Mouse (Mus musculus) neural tube, embryonic 15.5 days (tissue): Measurements from ENCODE around the gene Fzd4. TPM values are rescaled to one million over a fixed set of nuclear protein-coding genes. Genes with fewer than 3 reads are reported as not detected.

Experiments
- ATAC-seq: fragments of 200-750 bp; cut with Nextera tagmentation; 2 replicates; pipeline ENCODE4 v1.8.0; 2017; ENCODE audit warnings: mild to moderate bottlenecking, moderate TSS enrichment, moderate library complexity; ENCODE audit not compliant: low FRiP score
- H3K27ac ChIP-seq: fragments of 300-500 bp; sonication (generic); replicated peaks from 2 replicates; pipeline ENCODE4 v1.5.1; 2015; ENCODE audit warnings: mild to moderate bottlenecking, inconsistent platforms
- H3K27me3 ChIP-seq: fragments of 300-500 bp; sonication (generic); replicated peaks from 2 replicates; pipeline ENCODE4 v1.6.1; 2015; ENCODE audit warnings: inconsistent platforms
- H3K36me3 ChIP-seq: fragments of 300-500 bp; sonication (generic); 2 replicates; pipeline ENCODE4 v1.6.1; 2015; ENCODE audit warnings: inconsistent platforms
- H3K4me1 ChIP-seq: fragments of 300-500 bp; sonication (generic); 2 replicates; pipeline ENCODE4 v1.6.1; 2015; ENCODE audit warnings: inconsistent platforms
- H3K4me2 ChIP-seq: fragments of 300-500 bp; sonication (generic); 2 replicates; pipeline ENCODE4 v1.6.1; 2015; ENCODE audit warnings: inconsistent platforms, mild to moderate bottlenecking, moderate library complexity
- H3K4me3 ChIP-seq: fragments of 300-500 bp; sonication (generic); replicated peaks from 2 replicates; pipeline ENCODE4 v1.5.1; 2015; ENCODE audit warnings: mild to moderate bottlenecking, inconsistent platforms
- H3K9ac ChIP-seq: fragments of 300-500 bp; sonication (generic); replicated peaks from 2 replicates; pipeline ENCODE4 v1.6.1; 2015; ENCODE audit warnings: mild to moderate bottlenecking, inconsistent platforms
- H3K9me3 ChIP-seq: fragments of 300-500 bp; sonication (generic); replicated peaks from 2 replicates; pipeline ENCODE4 v1.6.1; 2016; ENCODE audit warnings: inconsistent platforms
- WGBS: fragments of 180-500 bp; shearing (Covaris S2); methylation state at CpG from one replicate; pipeline ENCODE4 v1.1.7; 2015; ENCODE audit warnings: mixed read lengths; 5-methylcytosine and 5-hydroxymethylcytosine counted together
- polyA plus RNA-seq: library from polyadenylated mRNA; unstranded; fragments of >200 nt; fragmentation: Nextera tagmentation; extraction: Ambion mirVana; gene quantifications from 2 replicates; pipeline ENCODE4 v1.2.1, GENCODE M21; 2015

Gene Fzd4
- polyA plus RNA-seq, 1 experiment from 2014 or later = 2.5 TPM

- no peak for ATAC-seq
- H3K4me3 ChIP-seq = no peak overlapping the region
Measured at GRCm38 (mm10) chr7:89418917-89419679, 14.9 kb downstream of the Fzd4 start.

GRCm38 (mm10) chr7:89421294-89421693 lies 17.1 kb downstream of the Fzd4 start:
- Histone ChIP-seq H3K9me3 (no peaks in the 10 kb centered on the region), H3K4me3 (no peak overlapping the region), H3K4me1 (0 out of 2 replicates have a peak, but pooled peaks cover 2% of the 10 kb centered on the region), H3K9ac (no peak overlapping the region), H3K27me3 (no peaks in the 10 kb centered on the region), H3K27ac (no peak overlapping the region), H3K4me2 (no peak overlapping the region), H3K36me3 (no peaks in the 10 kb centered on the region)
- ATAC-seq = no peak
- WGBS = 94% methylated on average over 5 of the region's 5 CpGs

More at GRCm38 (mm10) chr7:89418917-89419679, 14.9 kb downstream of the Fzd4 start:
- H3K9me3 ChIP-seq = no peaks in the 10 kb centered on the region
- H3K4me1 ChIP-seq = 0 out of 2 replicates have a peak, but pooled peaks cover 2% of the 10 kb centered on the region
- 60% methylated on average over 3 of the region's 3 CpGs for WGBS
- no peak overlapping the region for H3K27ac ChIP-seq
- H3K36me3 ChIP-seq = no peaks in the 10 kb centered on the region
- 0 out of 2 replicates have a peak overlapping the region, but pooled peaks have one; percentile 25 for H3K4me2 ChIP-seq
- no peak overlapping the region for H3K9ac ChIP-seq
- no peaks in the 10 kb centered on the region for H3K27me3 ChIP-seq

GRCm38 (mm10) chr7:89422650-89423049 lies 18.5 kb downstream of the Fzd4 start:
- no peak overlapping the region for H3K27ac ChIP-seq
- no peak overlapping the region for H3K4me3 ChIP-seq
- H3K4me2 ChIP-seq = no peak overlapping the region
- no peaks in the 10 kb centered on the region for H3K27me3 ChIP-seq
- 0 out of 2 replicates have a peak, but pooled peaks cover 2% of the 10 kb centered on the region for H3K4me1 ChIP-seq
- no peak for ATAC-seq
- no peaks in the 10 kb centered on the region for H3K36me3 ChIP-seq
- no peak overlapping the region for H3K9ac ChIP-seq
- 61% methylated on average over 8 of the region's 8 CpGs for whole genome bisulfite sequencing
- H3K9me3 ChIP-seq = no peaks in the 10 kb centered on the region

GRCm38 (mm10) chr7:89423194-89423593 lies 19.0 kb downstream of the Fzd4 start:
- no peaks in the 10 kb centered on the region for H3K27me3 ChIP-seq
- H3K27ac ChIP-seq = no peak overlapping the region
- H3K9me3 ChIP-seq = no peaks in the 10 kb centered on the region
- no peak overlapping the region for H3K9ac ChIP-seq
- no peak overlapping the region for H3K4me2 ChIP-seq
- no peak overlapping the region for H3K4me3 ChIP-seq
- WGBS = 14% methylated on average over 5 of the region's 5 CpGs
- 0 out of 2 replicates have a peak, but pooled peaks cover 2% of the 10 kb centered on the region for H3K4me1 ChIP-seq
- no peak for ATAC-seq
- H3K36me3 ChIP-seq = no peaks in the 10 kb centered on the region

GRCm38 (mm10) chr7:89423688-89424255 lies 19.6 kb downstream of the Fzd4 start:
- no peaks in the 10 kb centered on the region for H3K27me3 ChIP-seq
- ATAC-seq = no peak
- H3K9ac ChIP-seq = no peak overlapping the region
- 0 out of 2 replicates have a peak, but pooled peaks cover 2% of the 10 kb centered on the region for H3K4me1 ChIP-seq
- 65% methylated on average over 8 of the region's 8 CpGs for WGBS
- no peak overlapping the region for H3K4me2 ChIP-seq
- no peak overlapping the region for H3K4me3 ChIP-seq
- no peaks in the 10 kb centered on the region for H3K9me3 ChIP-seq
- H3K36me3 ChIP-seq = no peaks in the 10 kb centered on the region
- no peak overlapping the region for H3K27ac ChIP-seq

- Histone ChIP-seq H3K27ac (no peak overlapping the region), H3K4me2 (no peak overlapping the region), H3K27me3 (no peaks in the 10 kb centered on the region), H3K4me3 (no peak overlapping the region), H3K36me3 (no peaks in the 10 kb centered on the region), H3K9ac (no peak overlapping the region), H3K4me1 (0 out of 2 replicates have a peak, but pooled peaks cover 2% of the 10 kb centered on the region), H3K9me3 (no peaks in the 10 kb centered on the region)
- no peak for ATAC-seq
- WGBS = 83% methylated on average over 5 of the region's 5 CpGs
Measured at GRCm38 (mm10) chr7:89424659-89425058, 20.5 kb downstream of the Fzd4 start.

GRCm38 (mm10) chr7:89425803-89426725 lies 21.9 kb downstream of the Fzd4 start:
- H3K27me3 ChIP-seq = no peaks in the 10 kb centered on the region
- H3K9ac ChIP-seq = no peak overlapping the region
- H3K4me1 ChIP-seq = 0 out of 2 replicates have a peak, but pooled peaks cover 2% of the 10 kb centered on the region
- ATAC-seq = no peak
- no peak overlapping the region for H3K4me2 ChIP-seq
- H3K36me3 ChIP-seq = no peaks in the 10 kb centered on the region
- no peaks in the 10 kb centered on the region for H3K9me3 ChIP-seq
- H3K4me3 ChIP-seq = no peak overlapping the region
- 69% methylated on average over 11 of the region's 11 CpGs for WGBS
- H3K27ac ChIP-seq = no peak overlapping the region

GRCm38 (mm10) chr7:89427101-89427500 lies 22.9 kb downstream of the Fzd4 start:
- H3K4me1 ChIP-seq = 0 out of 2 replicates have a peak, but pooled peaks cover 2% of the 10 kb centered on the region
- H3K9ac ChIP-seq = no peak overlapping the region
- H3K36me3 ChIP-seq = no peaks in the 10 kb centered on the region
- ATAC-seq = no peak
- H3K4me3 ChIP-seq = no peak overlapping the region
- 65% methylated on average over 5 of the region's 5 CpGs for WGBS
- H3K27me3 ChIP-seq = no peaks in the 10 kb centered on the region
- no peak overlapping the region for H3K27ac ChIP-seq
- no peak overlapping the region for H3K4me2 ChIP-seq
- no peaks in the 10 kb centered on the region for H3K9me3 ChIP-seq

GRCm38 (mm10) chr7:89428804-89429203 lies 24.6 kb downstream of the Fzd4 start:
- Histone ChIP-seq H3K36me3 (no peaks in the 10 kb centered on the region), H3K9ac (no peak overlapping the region), H3K27me3 (no peaks in the 10 kb centered on the region), H3K27ac (no peak overlapping the region), H3K4me2 (no peak overlapping the region), H3K4me1 (no peaks in the 10 kb centered on the region), H3K4me3 (no peak overlapping the region), H3K9me3 (no peaks in the 10 kb centered on the region)
- WGBS = 90% methylated on average over 5 of the region's 5 CpGs
- no peak for ATAC-seq

- H3K9ac ChIP-seq = no peak overlapping the region
- H3K9me3 ChIP-seq = no peaks in the 10 kb centered on the region
- no peaks in the 10 kb centered on the region for H3K36me3 ChIP-seq
- no peak overlapping the region for H3K4me2 ChIP-seq
- no peaks in the 10 kb centered on the region for H3K27me3 ChIP-seq
- no peak for ATAC-seq
- no peak overlapping the region for H3K4me3 ChIP-seq
- no peak overlapping the region for H3K27ac ChIP-seq
- 91% methylated on average over 1 of the region's 1 CpGs for WGBS
- H3K4me1 ChIP-seq = no peaks in the 10 kb centered on the region
Measured at GRCm38 (mm10) chr7:89429326-89429725, 25.2 kb downstream of the Fzd4 start.

- no peak for ATAC-seq
- no peak overlapping the region for H3K27ac ChIP-seq
- 95% methylated on average over 2 of the region's 2 CpGs for WGBS
Measured at GRCm38 (mm10) chr7:89431185-89431584, 27.0 kb downstream of the Fzd4 start.

More at GRCm38 (mm10) chr7:89431185-89431584, 27.0 kb downstream of the Fzd4 start:
- no peaks in the 10 kb centered on the region for H3K9me3 ChIP-seq
- no peaks in the 10 kb centered on the region for H3K4me1 ChIP-seq
- no peak overlapping the region for H3K9ac ChIP-seq
- H3K4me3 ChIP-seq = no peak overlapping the region
- H3K27me3 ChIP-seq = no peaks in the 10 kb centered on the region
- no peak overlapping the region for H3K4me2 ChIP-seq
- H3K36me3 ChIP-seq = no peaks in the 10 kb centered on the region
